Mouse (Mus musculus): ENCODE results near the gene Herc3. TPM values are rescaled to one million over a fixed set of nuclear protein-coding genes. Genes with fewer than 3 reads are reported as not detected.

The Herc3 gene
- polyA plus RNA-seq, 1 experiment from 2014 or later: 4.8 TPM

DNA sequence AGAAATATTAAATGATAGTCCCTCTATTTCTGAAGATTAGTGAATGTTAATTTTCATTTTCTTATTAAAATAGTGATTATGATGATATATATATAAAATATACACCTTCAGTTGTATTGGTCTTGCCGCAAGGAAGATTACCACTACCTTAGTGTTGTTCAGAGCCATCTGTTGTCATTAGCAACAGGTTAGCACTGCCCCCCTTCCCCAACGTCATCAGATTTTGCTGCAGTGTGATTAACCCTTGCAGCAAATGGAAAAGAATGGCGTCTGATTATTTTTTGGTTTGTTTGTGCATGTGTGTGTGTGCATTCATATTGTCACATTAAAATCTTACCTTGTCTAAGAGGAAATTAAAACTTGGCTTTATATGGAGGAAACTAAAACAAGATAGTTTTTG is 73.3 kb downstream of the Herc3 start:
- Histone ChIP-seq H3K4me1 (peaks cover 6% of the 10 kb centered on the region; the same call in 1 of the 2 replicates), H3K9me3 (peaks cover 21% of the 10 kb centered on the region), H3K27me3 (replicated peaks; ENCODE audit: low read depth, poor library complexity, severe bottlenecking) (peaks cover 12% of the 10 kb centered on the region), H3K4me3 (no peak overlapping the region), H3K36me3 (replicated peaks) (peaks cover 13% of the 10 kb centered on the region), H3K27ac (replicated peaks) (no peak overlapping the region)
- DNase-seq (ENCODE audit: low spot score): no peak
- WGBS: 49% methylated on average over 3 of the region's 3 CpGs

DNA sequence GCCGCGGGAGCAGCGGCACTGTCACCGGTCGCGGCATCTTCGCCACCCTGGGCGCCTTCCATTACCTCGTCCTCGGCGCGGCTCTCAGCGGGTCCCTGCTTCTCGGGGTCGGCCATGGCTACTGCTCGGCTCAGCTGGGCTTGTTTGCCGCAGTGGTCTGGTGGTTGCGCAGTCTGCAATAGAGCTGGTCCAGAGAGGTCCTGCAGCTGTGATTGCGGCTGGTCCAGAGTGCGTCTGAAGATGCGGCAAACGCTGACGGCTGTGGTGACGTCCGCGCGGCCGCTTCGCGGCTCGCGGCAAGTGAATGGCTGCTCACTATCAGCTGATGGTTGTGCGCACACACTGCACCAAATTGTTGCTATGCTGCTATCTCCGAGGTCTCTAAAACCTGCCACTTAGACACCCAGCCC is 75.6 kb downstream of the Herc3 start, which contains the start of gene Nap1l5:
Nap1l5 (minus strand) TSS at position 225 of the 410 bp plus-strand sequence.
- H3K27me3 ChIP-seq (replicated peaks; ENCODE audit: low read depth, poor library complexity, severe bottlenecking): peaks cover 12% of the 10 kb centered on the region
- H3K9me3 ChIP-seq: peaks cover 21% of the 10 kb centered on the region
- H3K4me3 ChIP-seq: peak within 1 kb of the TSS; percentile 60
- H3K27ac ChIP-seq (replicated peaks): no peak within 1 kb of the TSS; the same call in 1 of the 2 replicates
- WGBS: 55% methylated on average over 34 of the region's 34 CpGs
- DNase-seq (ENCODE audit: low spot score): peak; percentile 49
- H3K4me1 ChIP-seq: peaks cover 6% of the 10 kb centered on the region; the same call in 1 of the 2 replicates
- peaks cover 13% of the 10 kb centered on the region for H3K36me3 ChIP-seq (replicated peaks)

DNA sequence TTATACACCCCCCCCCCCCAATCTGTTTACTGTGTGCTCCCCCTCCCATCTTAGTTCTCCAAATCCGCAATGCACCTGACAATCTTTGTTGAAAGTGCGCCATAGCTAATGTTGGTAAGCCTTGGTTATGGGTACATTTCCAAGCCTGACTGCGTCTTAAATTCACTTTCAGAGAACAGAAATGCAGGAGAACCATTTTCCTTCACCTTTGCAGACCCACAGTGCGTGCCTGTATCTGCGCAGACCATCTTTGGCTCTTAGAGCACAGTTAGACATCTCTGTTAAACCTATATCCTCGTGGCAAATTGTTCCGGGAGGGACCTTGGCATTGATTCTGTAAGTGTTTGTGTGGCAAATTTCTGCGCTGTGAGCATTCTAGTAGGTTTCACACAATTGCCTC is 76.1 kb downstream of the Herc3 start:
- peak overlapping the region; percentile 60 for H3K4me3 ChIP-seq
- peaks cover 12% of the 10 kb centered on the region for H3K27me3 ChIP-seq (replicated peaks; ENCODE audit: low read depth, poor library complexity, severe bottlenecking)
- WGBS: 83% methylated on average over 8 of the region's 8 CpGs
- no peak overlapping the region for H3K27ac ChIP-seq (replicated peaks)
- H3K4me1 ChIP-seq: peaks cover 6% of the 10 kb centered on the region; the same call in 1 of the 2 replicates
- peaks cover 21% of the 10 kb centered on the region for H3K9me3 ChIP-seq
- peaks cover 13% of the 10 kb centered on the region for H3K36me3 ChIP-seq (replicated peaks)
- no peak for DNase-seq (ENCODE audit: low spot score)

DNA sequence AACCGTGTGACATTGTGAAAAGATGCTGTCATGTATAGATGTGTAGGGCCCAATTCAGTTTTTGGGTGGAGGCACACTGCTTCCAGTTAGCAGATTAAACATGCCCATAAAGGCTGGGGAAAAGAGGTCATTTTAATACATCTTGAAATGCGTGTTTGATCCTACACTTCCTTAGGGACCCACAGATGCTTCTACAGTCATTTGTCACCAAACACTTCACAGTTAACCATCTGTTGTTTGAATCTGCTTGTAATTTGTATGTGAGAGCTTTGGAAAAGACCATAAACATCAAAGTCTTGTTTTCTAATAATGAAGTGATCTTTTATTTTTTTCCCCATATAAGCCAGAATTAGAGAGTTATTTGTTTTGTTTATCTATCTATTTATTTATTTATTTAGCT is 76.5 kb downstream of the Herc3 start:
- no peak for DNase-seq (ENCODE audit: low spot score)
- Histone ChIP-seq H3K9me3 (peaks cover 21% of the 10 kb centered on the region), H3K27me3 (replicated peaks; ENCODE audit: low read depth, poor library complexity, severe bottlenecking) (peaks cover 12% of the 10 kb centered on the region), H3K27ac (replicated peaks) (no peak overlapping the region), H3K4me3 (no peak overlapping the region), H3K4me1 (peaks cover 6% of the 10 kb centered on the region; the same call in 1 of the 2 replicates), H3K36me3 (replicated peaks) (peaks cover 13% of the 10 kb centered on the region)
- WGBS: 80% methylated on average over 2 of the region's 2 CpGs

DNA sequence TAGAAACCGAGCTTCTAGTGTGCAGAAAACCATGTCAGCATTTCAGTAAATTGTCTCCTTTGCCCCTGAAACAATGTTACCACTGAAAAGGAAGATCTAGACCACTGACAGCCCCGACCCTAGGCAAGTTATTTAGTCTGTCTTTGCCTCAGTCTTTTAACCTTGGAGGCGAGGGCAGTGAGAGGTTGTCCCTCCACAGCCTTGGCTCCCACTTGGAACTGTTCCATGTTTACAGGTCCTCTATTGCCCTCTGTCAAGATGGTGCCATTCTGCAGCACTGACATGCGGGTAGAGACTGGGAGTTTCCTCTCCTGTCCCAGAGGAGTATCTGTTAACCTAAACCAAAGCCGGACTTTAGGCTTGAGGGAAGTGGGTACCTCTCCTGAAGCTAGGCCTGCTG is 81.6 kb downstream of the Herc3 start:
- Histone ChIP-seq H3K27me3 (replicated peaks; ENCODE audit: low read depth, poor library complexity, severe bottlenecking) (no peaks in the 10 kb centered on the region), H3K27ac (replicated peaks) (no peak overlapping the region), H3K4me1 (no peaks in the 10 kb centered on the region), H3K36me3 (replicated peaks) (no peaks in the 10 kb centered on the region), H3K9me3 (peaks cover under 1% of the 10 kb centered on the region; the same call in 1 of the 2 replicates), H3K4me3 (no peak overlapping the region)
- WGBS: 67% methylated on average over 5 of the region's 5 CpGs
- DNase-seq (ENCODE audit: low spot score): no peak

DNA sequence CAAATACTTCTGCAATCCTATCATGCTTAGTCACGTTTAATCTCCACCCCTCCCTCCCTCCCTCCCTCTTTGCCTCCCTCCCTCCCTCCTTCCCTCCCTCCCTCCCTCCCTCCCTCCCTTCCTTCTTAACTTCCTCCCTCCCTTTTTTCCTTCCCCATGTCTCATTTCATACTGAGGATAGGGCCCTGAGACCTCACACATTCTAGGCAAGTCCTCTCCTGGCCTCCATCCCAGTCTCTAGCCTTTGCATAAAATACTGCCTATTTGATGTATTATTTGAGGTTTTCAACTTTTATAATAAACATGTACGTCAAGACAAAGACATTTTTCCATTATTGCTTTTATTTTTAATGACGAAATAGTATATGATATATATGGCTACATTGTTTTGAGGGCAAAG is 82.3 kb downstream of the Herc3 start:
- H3K27ac ChIP-seq (replicated peaks): no peak overlapping the region
- H3K27me3 ChIP-seq (replicated peaks; ENCODE audit: low read depth, poor library complexity, severe bottlenecking): no peaks in the 10 kb centered on the region
- no peaks in the 10 kb centered on the region for H3K9me3 ChIP-seq
- H3K4me1 ChIP-seq: no peaks in the 10 kb centered on the region
- WGBS: 80% methylated on average over 3 of the region's 3 CpGs
- no peak for DNase-seq (ENCODE audit: low spot score)
- no peak overlapping the region for H3K4me3 ChIP-seq
- H3K36me3 ChIP-seq (replicated peaks): no peaks in the 10 kb centered on the region

DNA sequence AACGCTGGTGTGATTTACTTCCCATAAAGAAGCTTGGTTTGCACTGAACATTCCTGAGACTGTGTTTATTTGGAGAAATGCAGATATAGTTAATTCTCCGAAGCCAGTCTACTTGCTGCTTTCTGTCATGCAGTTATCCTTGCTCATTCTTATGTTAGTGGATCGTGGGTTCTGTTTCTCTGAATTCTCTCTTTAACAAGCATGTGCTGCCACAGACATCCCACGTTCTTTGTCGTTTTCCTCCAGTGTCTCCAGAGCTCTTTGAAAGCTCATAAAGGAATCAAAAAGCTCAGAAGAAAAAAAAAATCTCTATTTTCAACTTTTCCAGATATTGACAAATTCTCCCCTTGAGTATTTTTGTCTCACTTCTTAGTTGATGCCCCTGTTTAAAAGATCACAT is 82.7 kb downstream of the Herc3 start:
- H3K4me1 ChIP-seq: no peaks in the 10 kb centered on the region
- no peak for DNase-seq (ENCODE audit: low spot score)
- H3K36me3 ChIP-seq (replicated peaks): no peaks in the 10 kb centered on the region
- no peaks in the 10 kb centered on the region for H3K27me3 ChIP-seq (replicated peaks; ENCODE audit: low read depth, poor library complexity, severe bottlenecking)
- H3K4me3 ChIP-seq: no peak overlapping the region
- H3K9me3 ChIP-seq: no peaks in the 10 kb centered on the region
- WGBS: 87% methylated on average over 5 of the region's 5 CpGs
- no peak overlapping the region for H3K27ac ChIP-seq (replicated peaks)

DNA sequence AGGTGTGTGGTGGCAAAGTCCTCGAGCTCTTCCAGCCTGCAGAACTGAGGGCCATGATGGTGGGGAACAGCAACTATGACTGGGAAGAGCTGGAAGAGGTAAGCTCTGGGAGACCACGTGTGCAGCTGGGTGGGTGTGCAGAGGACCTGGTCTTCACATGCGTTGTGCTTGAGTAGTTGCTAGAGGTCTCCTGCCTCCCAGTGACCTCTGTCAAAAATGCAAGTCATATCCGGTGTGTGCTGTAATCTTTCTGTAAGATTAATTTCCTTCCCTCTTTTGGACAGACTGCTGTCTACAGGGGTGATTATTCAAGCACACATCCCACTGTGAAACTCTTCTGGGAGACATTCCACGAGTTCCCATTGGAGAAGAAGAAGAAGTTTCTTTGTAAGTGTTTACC is 85.2 kb downstream of the Herc3 start:
- WGBS: 88% methylated on average over 5 of the region's 5 CpGs
- no peaks in the 10 kb centered on the region for H3K9me3 ChIP-seq
- no peak overlapping the region for H3K4me3 ChIP-seq
- no peaks in the 10 kb centered on the region for H3K27me3 ChIP-seq (replicated peaks; ENCODE audit: low read depth, poor library complexity, severe bottlenecking)
- H3K36me3 ChIP-seq (replicated peaks): no peaks in the 10 kb centered on the region
- H3K27ac ChIP-seq (replicated peaks): no peak overlapping the region
- DNase-seq (ENCODE audit: low spot score): no peak
- no peaks in the 10 kb centered on the region for H3K4me1 ChIP-seq

DNA sequence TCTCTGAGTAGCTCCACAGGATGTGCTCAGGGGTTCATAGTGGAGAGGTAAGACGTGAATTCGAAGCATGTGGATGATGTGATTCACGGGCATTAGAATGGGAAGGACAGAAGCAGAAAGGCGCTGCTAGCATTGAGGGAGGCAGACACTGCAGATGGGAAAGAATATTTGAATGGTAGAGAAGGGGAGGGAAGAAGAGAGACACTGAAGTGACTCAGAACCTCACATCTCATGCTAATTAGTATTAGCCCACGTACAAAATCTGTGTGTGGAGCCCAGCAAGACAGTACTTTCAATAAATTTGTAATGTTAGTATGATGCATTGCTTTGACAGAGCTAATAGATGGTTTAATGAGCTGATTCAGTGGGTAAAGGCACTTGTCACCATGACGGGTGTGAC is 89.5 kb downstream of the Herc3 start:
- Histone ChIP-seq H3K4me1 (no peaks in the 10 kb centered on the region), H3K36me3 (replicated peaks) (no peaks in the 10 kb centered on the region), H3K9me3 (no peaks in the 10 kb centered on the region), H3K27ac (replicated peaks) (no peak overlapping the region), H3K27me3 (replicated peaks; ENCODE audit: low read depth, poor library complexity, severe bottlenecking) (no peaks in the 10 kb centered on the region), H3K4me3 (no peak overlapping the region)
- DNase-seq (ENCODE audit: low spot score): no peak
- WGBS: 85% methylated on average over 6 of the region's 6 CpGs

DNA sequence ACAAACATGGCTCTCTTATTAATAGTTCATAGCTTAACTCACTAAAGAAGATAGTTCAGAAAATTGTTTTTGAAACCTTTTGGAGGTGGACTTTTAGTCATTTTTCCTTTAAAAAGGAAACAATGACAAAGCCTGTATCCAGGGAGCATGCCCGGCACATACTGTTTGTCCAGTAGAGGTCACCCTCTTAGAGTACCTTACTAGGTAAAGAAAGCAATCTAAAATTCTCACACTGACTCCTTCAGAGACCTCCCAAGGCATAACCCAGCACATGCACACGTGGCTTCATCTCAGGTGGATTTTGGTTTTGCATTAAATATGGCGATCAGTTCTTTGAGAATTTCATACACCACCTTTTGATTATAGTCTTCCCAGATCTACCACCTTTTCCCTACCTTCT is 90.4 kb downstream of the Herc3 start:
- Histone ChIP-seq H3K9me3 (no peaks in the 10 kb centered on the region), H3K36me3 (replicated peaks) (no peaks in the 10 kb centered on the region), H3K27ac (replicated peaks) (no peak overlapping the region), H3K4me1 (no peaks in the 10 kb centered on the region), H3K4me3 (no peak overlapping the region), H3K27me3 (replicated peaks; ENCODE audit: low read depth, poor library complexity, severe bottlenecking) (no peaks in the 10 kb centered on the region)
- DNase-seq (ENCODE audit: low spot score): no peak
- 48% methylated on average over 3 of the region's 3 CpGs for WGBS

DNA sequence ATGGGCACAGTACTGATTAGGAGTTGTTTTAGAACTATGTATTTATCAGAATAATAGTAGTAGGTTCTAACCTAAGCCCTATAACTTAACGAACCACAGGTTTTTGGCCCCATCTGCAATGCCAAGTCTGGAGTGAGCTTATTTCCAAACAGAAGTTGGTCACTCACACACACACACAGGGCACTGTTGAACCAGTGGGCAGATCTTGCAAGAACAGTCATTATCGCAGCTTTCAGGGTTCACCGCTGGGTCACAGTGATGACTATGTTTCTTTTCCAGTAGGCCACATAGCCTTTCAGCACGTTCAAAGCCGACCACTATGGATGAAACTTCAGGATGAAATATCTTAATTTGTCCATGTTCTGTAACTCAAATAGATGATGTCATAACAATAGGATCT is 91.2 kb downstream of the Herc3 start:
- Histone ChIP-seq H3K4me1 (no peaks in the 10 kb centered on the region), H3K27me3 (replicated peaks; ENCODE audit: low read depth, poor library complexity, severe bottlenecking) (no peaks in the 10 kb centered on the region)
- 92% methylated on average over 5 of the region's 5 CpGs for WGBS

DNA sequence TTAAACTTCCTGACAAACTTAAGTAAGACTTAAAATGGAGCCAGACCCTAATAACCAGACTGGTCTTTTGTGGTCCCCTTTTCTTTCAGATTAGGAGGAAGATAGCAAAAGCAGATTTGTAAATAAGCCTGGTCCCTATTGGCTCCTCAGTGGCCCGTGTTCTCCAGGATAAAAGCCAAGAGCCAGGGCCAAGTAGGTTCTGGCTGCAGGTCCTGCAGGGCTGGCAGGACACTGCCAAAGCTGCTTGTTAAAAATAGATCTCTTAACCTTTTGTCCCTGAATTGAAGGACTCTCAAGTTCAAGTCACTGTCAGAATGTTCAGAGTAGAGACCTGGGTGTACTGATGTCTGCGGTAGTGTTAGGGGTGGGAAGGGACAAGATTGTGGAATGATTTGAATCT is 96.6 kb downstream of the Herc3 start:
- Histone ChIP-seq H3K4me1 (peaks cover under 1% of the 10 kb centered on the region; the same call in 1 of the 2 replicates), H3K27me3 (replicated peaks; ENCODE audit: low read depth, poor library complexity, severe bottlenecking) (no peaks in the 10 kb centered on the region)

More for the DNA sequence above, 91.2 kb downstream of the Herc3 start:
- no peak overlapping the region for H3K4me3 ChIP-seq
- no peak overlapping the region for H3K27ac ChIP-seq (replicated peaks)
- H3K36me3 ChIP-seq (replicated peaks): no peaks in the 10 kb centered on the region
- H3K9me3 ChIP-seq: no peaks in the 10 kb centered on the region
- DNase-seq (ENCODE audit: low spot score): no peak

DNA sequence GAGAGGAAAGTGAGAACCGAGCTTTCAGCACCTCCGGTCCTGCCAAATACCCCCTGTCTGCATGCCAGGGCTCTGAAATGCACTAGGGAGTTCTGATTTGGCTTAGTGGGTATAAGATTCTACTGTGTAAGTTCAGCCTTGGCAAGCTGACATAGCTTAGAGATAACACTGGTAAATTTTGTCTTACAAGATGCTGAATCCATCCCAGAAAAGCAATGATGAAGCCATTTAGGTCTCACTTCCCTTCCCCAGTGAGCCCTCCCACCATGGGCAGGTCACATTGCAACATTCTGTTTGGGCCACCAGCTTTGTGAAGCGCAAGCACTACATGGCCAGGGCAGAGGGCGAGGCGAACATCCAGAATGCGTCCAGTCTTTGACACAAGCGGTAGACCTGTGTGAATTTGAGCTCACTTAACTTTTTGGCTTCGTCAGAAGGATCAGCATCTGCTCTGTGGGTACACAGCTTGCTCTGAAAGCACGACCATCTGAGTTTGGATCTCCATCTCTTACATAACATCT is 98.7 kb downstream of the Herc3 start:
- WGBS: 89% methylated on average over 9 of the region's 9 CpGs
- DNase-seq (ENCODE audit: low spot score): no peak
- Histone ChIP-seq H3K27me3 (replicated peaks; ENCODE audit: low read depth, poor library complexity, severe bottlenecking) (no peaks in the 10 kb centered on the region), H3K4me3 (no peak overlapping the region), H3K36me3 (replicated peaks) (no peaks in the 10 kb centered on the region), H3K9me3 (no peaks in the 10 kb centered on the region), H3K27ac (replicated peaks) (no peak overlapping the region), H3K4me1 (peaks cover 12% of the 10 kb centered on the region; the same call in 1 of the 2 replicates)

More for the DNA sequence above, 96.6 kb downstream of the Herc3 start:
- DNase-seq (ENCODE audit: low spot score): no peak
- WGBS: 71% methylated on average over 2 of the region's 2 CpGs
- no peak overlapping the region for H3K27ac ChIP-seq (replicated peaks)
- H3K9me3 ChIP-seq: no peaks in the 10 kb centered on the region
- H3K36me3 ChIP-seq (replicated peaks): no peaks in the 10 kb centered on the region
- no peak overlapping the region for H3K4me3 ChIP-seq
